Mouse (Mus musculus): ENCODE results near the gene Fam185a. TPM values are rescaled to one million over a fixed set of nuclear protein-coding genes. Genes with fewer than 3 reads are reported as not detected.

Gene Fam185a
- polyA plus RNA-seq, 1 experiment from 2014 or later: 8.3 TPM

DNA sequence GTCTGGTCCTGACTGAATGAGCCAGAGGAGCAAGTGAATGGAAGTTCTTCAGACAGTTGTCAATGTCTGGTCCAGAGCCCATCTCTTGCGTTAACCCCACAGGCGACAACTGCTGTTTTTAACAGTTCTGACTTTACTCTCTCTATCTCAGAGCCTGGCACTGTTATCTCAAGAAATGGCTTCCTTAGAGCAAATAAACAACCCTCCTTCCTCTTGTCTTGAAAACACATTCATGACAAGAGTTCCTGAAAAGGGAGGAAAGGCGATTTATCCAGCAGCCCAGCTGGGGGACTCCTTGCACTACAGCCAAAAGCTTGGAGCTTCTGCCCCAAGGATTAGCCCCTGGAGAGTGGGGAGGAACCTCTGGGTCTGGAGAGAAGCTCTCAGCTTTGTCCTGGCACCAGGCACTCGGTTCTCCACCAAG lies 102.7 kb downstream of the Fam185a start:
- no peak overlapping the region for H3K27ac ChIP-seq (replicated peaks)
- H3K4me2 ChIP-seq (replicated peaks): no peak overlapping the region

DNA sequence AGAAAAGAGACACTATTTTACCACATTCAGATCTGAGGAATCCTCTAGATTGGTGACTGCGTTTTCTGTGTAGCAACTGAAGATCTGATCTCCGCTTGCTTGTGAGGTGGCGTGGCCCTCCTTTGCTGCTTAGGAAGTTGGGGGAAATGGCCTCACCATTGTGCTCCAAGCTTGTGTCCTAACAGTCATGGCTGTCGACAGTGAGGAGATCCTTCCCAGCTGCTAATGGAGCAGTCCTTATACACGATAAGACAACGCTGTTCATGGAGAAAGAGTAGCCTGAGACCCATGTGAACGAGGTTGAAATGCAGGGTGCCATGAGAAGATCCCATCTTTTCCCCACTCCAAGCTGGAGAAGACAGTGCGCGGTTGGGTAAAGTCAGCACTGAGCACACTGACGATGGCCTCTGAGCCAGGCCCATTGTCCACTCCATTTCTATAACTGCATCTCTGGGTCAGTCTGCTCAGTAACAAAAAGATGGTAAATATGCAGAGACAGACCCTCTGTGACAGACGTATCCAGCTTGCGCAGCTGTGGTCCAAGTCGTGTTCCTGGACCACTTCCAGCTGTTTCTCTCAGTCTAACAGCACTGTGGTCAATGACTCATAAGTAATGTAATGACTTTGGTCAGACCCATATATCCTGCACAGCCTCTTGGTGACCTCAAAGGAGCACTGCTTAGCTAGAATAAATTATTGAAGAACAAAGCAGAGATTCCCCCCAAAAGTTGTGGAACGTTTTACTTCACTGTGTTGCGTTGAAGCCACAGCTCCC lies 103.5 kb downstream of the Fam185a start:
- WGBS: 91% methylated on average over 15 of the region's 15 CpGs
- no peaks in the 10 kb centered on the region for H3K36me3 ChIP-seq
- no peak overlapping the region for H3K27ac ChIP-seq (replicated peaks)
- no peaks in the 10 kb centered on the region for H3K9me3 ChIP-seq
- H3K4me1 ChIP-seq: no peaks in the 10 kb centered on the region
- no peak overlapping the region for H3K9ac ChIP-seq (replicated peaks)
- H3K4me3 ChIP-seq: no peak overlapping the region
- ATAC-seq (replicated peaks): no peak
- H3K27me3 ChIP-seq: no peaks in the 10 kb centered on the region
- no peak overlapping the region for H3K4me2 ChIP-seq (replicated peaks)

More for the DNA sequence above, 102.7 kb downstream of the Fam185a start:
- Histone ChIP-seq H3K9ac (replicated peaks) (no peak overlapping the region), H3K36me3 (no peaks in the 10 kb centered on the region), H3K4me3 (no peak overlapping the region), H3K27me3 (no peaks in the 10 kb centered on the region), H3K4me1 (no peaks in the 10 kb centered on the region), H3K9me3 (no peaks in the 10 kb centered on the region)
- no peak for ATAC-seq (replicated peaks)
- 76% methylated on average over 4 of the region's 4 CpGs for WGBS

DNA sequence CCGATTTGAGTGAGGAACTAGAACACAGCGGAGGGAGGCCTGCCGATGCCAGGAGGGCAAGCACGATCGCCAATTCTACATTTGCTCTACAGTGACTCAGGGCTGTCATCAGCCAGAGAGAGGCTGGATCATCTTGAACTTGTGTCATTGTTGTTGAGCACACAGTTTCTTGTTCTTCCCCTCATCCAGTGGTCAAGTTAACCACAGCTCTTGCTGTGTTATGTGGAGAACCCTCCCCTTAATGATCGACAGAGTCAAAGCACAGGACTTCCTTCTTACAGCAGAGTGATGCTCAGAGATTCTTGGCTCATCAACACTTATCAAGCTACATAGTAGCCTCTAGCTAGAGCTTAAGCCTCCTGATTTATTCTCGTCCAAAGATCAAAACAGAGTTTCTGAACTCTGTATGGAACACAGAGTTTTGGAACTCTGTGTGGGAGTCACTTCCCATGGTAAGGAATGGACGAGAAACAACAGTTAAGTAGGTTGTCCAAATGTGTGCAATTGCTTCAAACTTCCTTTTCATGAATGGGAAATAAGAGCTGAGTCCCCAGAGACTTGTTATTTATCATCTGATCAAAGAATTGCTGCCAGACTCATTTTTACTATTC lies 104.5 kb downstream of the Fam185a start:
- Histone ChIP-seq H3K36me3 (no peaks in the 10 kb centered on the region), H3K4me1 (no peaks in the 10 kb centered on the region), H3K9ac (replicated peaks) (no peak overlapping the region), H3K27ac (replicated peaks) (no peak overlapping the region), H3K9me3 (no peaks in the 10 kb centered on the region), H3K4me2 (replicated peaks) (no peak overlapping the region), H3K27me3 (no peaks in the 10 kb centered on the region), H3K4me3 (no peak overlapping the region)
- 89% methylated on average over 8 of the region's 8 CpGs for WGBS
- no peak for ATAC-seq (replicated peaks)

Other genes starting within 250 kb of the Fam185a start
- 11.8 TPM in 2 replicates for gene Gsap, start 238.7 kb upstream of the Fam185a start, polyA plus RNA-seq (2015; fragmentation: Nextera tagmentation; extraction: Ambion mirVana)
- gene Fgl2, start 52.3 kb upstream of the Fam185a start, polyA plus RNA-seq (2015; fragmentation: Nextera tagmentation; extraction: Ambion mirVana): 1.2 and 1.5 TPM in 2 replicates
- gene Ccdc146, start 281 bp upstream of the Fam185a start, polyA plus RNA-seq (2015; fragmentation: Nextera tagmentation; extraction: Ambion mirVana): 0.33 and 1.4 TPM in 2 replicates
- gene Lrrc17, start 118.6 kb downstream of the Fam185a start, polyA plus RNA-seq (2015; fragmentation: Nextera tagmentation; extraction: Ambion mirVana): 2.6 and 2.7 TPM in 2 replicates
- 0.33 and 0.34 TPM in 2 replicates for gene Fbxl13, start 220.7 kb downstream of the Fam185a start, polyA plus RNA-seq (2015; fragmentation: Nextera tagmentation; extraction: Ambion mirVana)
- gene Armc10, start 220.9 kb downstream of the Fam185a start, polyA plus RNA-seq (2015; fragmentation: Nextera tagmentation; extraction: Ambion mirVana): 88.5 and 90.3 TPM in 2 replicates